Mouse (Mus musculus) large intestine, adult 2 months (tissue): ENCODE data around the gene D5Ertd579e. TPM values are rescaled to one million over a fixed set of nuclear protein-coding genes. Genes with fewer than 3 reads are reported as not detected.

ENCODE experiments used
- DNase-seq: peaks from one replicate; pipeline ENCODE4 v3.0.0-alpha.2; 2012; ENCODE audit warnings: low read depth, low spot score
- WGBS: fragments of 180-500 bp; shearing (Covaris S2); methylation state at CpG from one replicate; pipeline ENCODE4 v1.1.7; 2018; 5-methylcytosine and 5-hydroxymethylcytosine counted together
- polyA plus RNA-seq: library from polyadenylated mRNA; depleted of rRNA; stranded (reverse); fragments of >200 nt; gene quantifications from 2 replicates; pipeline ENCODE4 v1.2.3, GENCODE M21; 2012

D5Ertd579e gene
- polyA plus RNA-seq, 1 experiment, result 24.5 TPM

- DNase-seq, result no peak
These were observed 116.8 kb downstream of the D5Ertd579e start for GRCm38 (mm10) chr5:36578982-36579381.

GRCm38 (mm10) chr5:36576457-36576856 lies 119.4 kb downstream of the D5Ertd579e start:
- no peak for DNase-seq
- 91% methylated on average over 3 of the region's 3 CpGs for WGBS

More at GRCm38 (mm10) chr5:36578982-36579381, 116.8 kb downstream of the D5Ertd579e start:
- 63% methylated on average over 2 of the region's 2 CpGs for WGBS

- DNase-seq, result no peak
- 54% methylated on average over 1 of the region's 1 CpGs for WGBS
These were observed 120.1 kb downstream of the D5Ertd579e start for GRCm38 (mm10) chr5:36575745-36576144.

GRCm38 (mm10) chr5:36575227-36575626 lies 120.6 kb downstream of the D5Ertd579e start:
- WGBS, result 46% methylated on average over 3 of the region's 3 CpGs
- no peak for DNase-seq

- DNase-seq, result no peak
- 11% methylated on average over 8 of the region's 8 CpGs for WGBS
These were observed 121.5 kb downstream of the D5Ertd579e start for GRCm38 (mm10) chr5:36574147-36574870.

GRCm38 (mm10) chr5:36573354-36573753 lies 122.5 kb downstream of the D5Ertd579e start:
- DNase-seq, result no peak
- 56% methylated on average over 3 of the region's 3 CpGs for WGBS

- no peak for DNase-seq
- 93% methylated on average over 16 of the region's 16 CpGs for WGBS
These were observed 124.5 kb downstream of the D5Ertd579e start for GRCm38 (mm10) chr5:36571371-36571770.

GRCm38 (mm10) chr5:36570546-36571245 lies 125.1 kb downstream of the D5Ertd579e start:
- DNase-seq, result no peak
- WGBS, result 78% methylated on average over 4 of the region's 4 CpGs

GRCm38 (mm10) chr5:36570098-36570497 lies 125.7 kb downstream of the D5Ertd579e start:
- 88% methylated on average over 7 of the region's 7 CpGs for WGBS
- no peak for DNase-seq

- WGBS, result 80% methylated on average over 4 of the region's 4 CpGs
- DNase-seq, result no peak
These were observed 127.7 kb downstream of the D5Ertd579e start for GRCm38 (mm10) chr5:36568118-36568517.

- WGBS, result 46% methylated on average over 2 of the region's 2 CpGs
- no peak for DNase-seq
These were observed 128.2 kb downstream of the D5Ertd579e start for GRCm38 (mm10) chr5:36567627-36568026.

- WGBS, result 83% methylated on average over 9 of the region's 9 CpGs
- DNase-seq, result no peak
These were observed 131.3 kb downstream of the D5Ertd579e start for GRCm38 (mm10) chr5:36564530-36564929.

GRCm38 (mm10) chr5:36563741-36564140 lies 132.1 kb downstream of the D5Ertd579e start:
- no peak for DNase-seq
- 86% methylated on average over 6 of the region's 6 CpGs for WGBS

- WGBS, result 81% methylated on average over 10 of the region's 10 CpGs
- no peak for DNase-seq
These were observed 132.9 kb downstream of the D5Ertd579e start for GRCm38 (mm10) chr5:36562791-36563445.

GRCm38 (mm10) chr5:36561509-36561908 lies 134.3 kb downstream of the D5Ertd579e start:
- WGBS, result 90% methylated on average over 4 of the region's 4 CpGs
- no peak for DNase-seq

- WGBS, result 45% methylated on average over 4 of the region's 4 CpGs
These were observed 135.3 kb downstream of the D5Ertd579e start for GRCm38 (mm10) chr5:36560490-36560889.

GRCm38 (mm10) chr5:36559510-36560235 lies 136.2 kb downstream of the D5Ertd579e start:
- WGBS, result 25% methylated on average over 6 of the region's 6 CpGs
- no peak for DNase-seq

More at GRCm38 (mm10) chr5:36560490-36560889, 135.3 kb downstream of the D5Ertd579e start:
- no peak for DNase-seq

GRCm38 (mm10) chr5:36559106-36559505 lies 136.7 kb downstream of the D5Ertd579e start:
- WGBS, result 39% methylated on average over 5 of the region's 5 CpGs
- DNase-seq, result no peak

- WGBS, result 59% methylated on average over 2 of the region's 2 CpGs
- no peak for DNase-seq
These were observed 137.3 kb downstream of the D5Ertd579e start for GRCm38 (mm10) chr5:36558526-36558925.
